Mouse (Mus musculus) megakaryocyte, embryonic 14.5 days (primary cell): ENCODE measurements around the gene Pank1.

ENCODE experiments used
- FLI1 ChIP-seq: IDR thresholded peaks from 2 replicates; pipeline ENCODE4 v1.6.1; 2012; ENCODE audit warnings: low read length, inconsistent platforms, mixed read lengths
- GATA1 ChIP-seq: IDR thresholded peaks from 3 replicates; pipeline ENCODE4 v1.6.1; 2012; ENCODE audit warnings: mixed read lengths, low read length, inconsistent platforms, borderline replicate concordance

GRCm38 (mm10) chr19:34868093-34868741, 11.0 kb downstream of the Pank1 start:
- no peak for TF ChIP-seq GATA1
- no peak for TF ChIP-seq FLI1
